Mouse (Mus musculus) retina, postnatal 1 day (tissue): ENCODE data around the gene Acot8.

Source experiments
- DNase-seq: peaks from one replicate; pipeline ENCODE4 v3.0.0-alpha.2; 2012

Gene Acot8

DNA sequence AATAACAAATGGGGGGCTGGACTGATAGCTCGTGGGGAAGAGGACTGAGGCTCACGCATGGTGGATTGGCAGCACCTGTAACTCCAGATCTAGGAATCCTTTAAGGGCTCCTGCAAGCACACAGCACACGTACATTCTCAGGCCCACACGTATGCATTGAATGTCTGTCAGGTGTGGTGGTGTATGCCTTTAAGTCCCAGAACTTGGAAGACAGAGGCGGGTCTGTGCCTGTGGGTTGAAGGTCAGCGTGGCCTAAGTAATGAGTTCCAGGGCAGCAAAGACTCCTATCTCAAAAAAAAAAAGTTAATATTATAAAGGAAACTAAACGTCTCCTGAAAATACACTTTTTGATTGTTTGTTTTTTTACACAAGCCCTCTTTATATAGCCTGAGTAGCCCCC lies 1.9 kb upstream of the Acot8 start:
- no peak for DNase-seq

DNA sequence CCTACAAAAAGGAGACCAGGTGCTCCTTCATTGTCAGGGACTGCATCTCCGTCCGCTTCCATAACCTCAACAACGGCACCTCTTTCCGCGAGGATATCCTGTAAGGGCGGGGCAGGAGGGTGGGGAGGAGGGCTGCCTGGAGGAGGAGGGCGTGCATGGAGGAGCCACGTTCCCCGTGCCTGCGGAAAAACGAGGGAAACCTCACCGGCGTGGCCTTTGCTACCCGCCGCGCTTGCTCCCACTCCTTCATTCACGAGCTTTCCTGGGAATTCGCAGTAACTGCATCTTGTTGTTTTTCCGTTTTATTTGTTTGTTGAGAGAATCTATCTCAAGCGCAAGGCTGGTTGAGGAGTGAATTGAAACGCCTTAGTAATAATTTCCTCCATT lies 643 bp upstream of the Acot8 start:
- no peak for DNase-seq

DNA sequence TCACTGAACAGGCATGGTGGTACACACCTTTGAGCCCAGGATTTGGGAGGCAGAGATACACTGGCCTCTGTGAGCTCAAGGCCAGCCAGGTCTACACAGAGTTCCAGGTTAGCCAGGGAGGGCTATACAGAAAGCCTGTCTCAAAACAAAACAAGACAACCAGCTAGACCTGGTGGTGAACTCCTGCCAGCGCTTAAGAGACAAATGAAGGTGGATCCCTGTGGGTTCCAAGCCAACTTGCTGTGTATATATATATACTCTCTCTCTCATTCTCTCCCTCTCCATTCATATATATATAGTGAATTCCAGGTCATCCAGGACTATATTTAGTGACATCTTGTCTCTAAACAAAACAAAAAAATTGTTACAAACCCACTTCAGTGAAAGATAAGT lies 765 bp downstream of the Acot8 start:
- no peak for DNase-seq

DNA sequence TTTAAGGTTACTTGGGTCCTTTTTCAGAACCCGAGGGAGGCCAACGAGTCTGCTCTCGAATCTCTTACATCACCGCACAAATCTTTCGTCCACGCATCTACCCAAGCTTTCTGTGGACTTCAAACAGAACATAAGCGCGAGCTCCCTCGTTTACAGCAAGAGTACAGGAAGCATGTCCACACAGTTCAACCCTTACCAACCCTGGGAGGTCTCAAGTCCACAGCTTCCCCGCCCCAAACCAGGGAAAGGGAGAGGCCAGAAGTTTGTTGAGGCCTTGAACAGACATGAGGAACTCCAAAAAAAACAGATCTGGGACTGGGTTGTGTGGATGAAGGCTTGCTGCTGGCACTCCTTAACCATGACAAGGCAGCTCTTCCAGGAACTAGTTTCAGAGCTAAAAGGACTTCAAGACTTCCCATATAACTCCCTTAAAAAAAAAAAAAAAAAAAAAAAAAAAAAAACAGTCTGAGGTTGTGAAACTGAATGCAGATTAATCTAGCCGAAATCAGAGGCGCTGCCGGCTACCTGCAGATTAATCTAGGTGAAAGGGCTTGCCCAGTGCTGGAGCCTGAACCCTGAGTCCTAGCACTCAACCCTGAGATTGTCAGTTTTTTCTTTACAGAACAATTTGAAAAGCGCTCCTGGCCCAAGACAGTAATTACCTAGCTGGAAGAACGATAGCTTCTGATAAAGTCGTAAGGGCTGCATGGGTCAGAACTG lies 1.3 kb downstream of the Acot8 start:
- no peak for DNase-seq

GRCm38 (mm10) chr2:164800252-164801004 lies 4.3 kb downstream of the Acot8 start:
- DNase-seq = no peak

GRCm38 (mm10) chr2:164798554-164798953 lies 6.1 kb downstream of the Acot8 start:
- DNase-seq = peak; percentile 35

GRCm38 (mm10) chr2:164795868-164796267 lies 8.8 kb downstream of the Acot8 start:
- DNase-seq = no peak

DNA sequence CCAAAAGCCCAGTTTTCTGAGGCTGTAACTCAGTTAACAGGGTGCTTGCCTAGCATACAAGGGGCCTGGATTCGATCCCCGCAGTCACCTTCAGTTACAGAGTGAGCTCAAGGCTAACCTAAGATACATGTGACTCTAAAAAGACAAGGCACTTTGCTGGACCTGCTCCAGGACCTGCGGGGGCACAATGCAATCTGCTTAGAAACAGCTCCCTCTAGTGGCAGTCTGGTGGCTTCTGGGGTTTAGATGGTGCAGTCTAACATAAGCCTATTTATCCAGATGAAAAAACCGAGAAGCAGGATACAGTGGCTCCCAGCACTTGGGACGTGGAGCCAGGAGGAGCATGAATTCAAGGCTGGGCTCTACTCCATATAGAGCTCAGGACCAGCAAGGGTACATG lies 10.4 kb downstream of the Acot8 start:
- DNase-seq = peak; percentile 93

DNA sequence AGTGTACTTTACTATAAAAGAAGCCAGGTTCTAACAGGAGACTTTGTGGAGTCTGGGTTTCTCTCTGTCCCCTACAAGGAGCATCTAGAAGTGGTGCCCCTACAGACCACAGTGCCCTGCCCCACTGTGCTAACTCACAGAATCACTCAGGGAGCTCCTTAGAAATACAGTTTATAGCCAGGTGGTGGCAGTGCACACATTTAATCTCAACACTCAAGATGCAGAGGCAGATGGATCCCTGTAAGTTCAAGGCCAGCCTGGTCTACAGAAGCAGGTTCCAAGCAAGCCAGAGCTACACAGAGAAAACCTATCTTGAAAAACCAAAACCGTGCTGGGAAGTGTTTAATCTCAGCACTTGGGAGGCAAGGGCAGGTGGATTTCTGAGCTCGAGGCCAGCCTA lies 10.9 kb downstream of the Acot8 start:
- peak; percentile 40 for DNase-seq

DNA sequence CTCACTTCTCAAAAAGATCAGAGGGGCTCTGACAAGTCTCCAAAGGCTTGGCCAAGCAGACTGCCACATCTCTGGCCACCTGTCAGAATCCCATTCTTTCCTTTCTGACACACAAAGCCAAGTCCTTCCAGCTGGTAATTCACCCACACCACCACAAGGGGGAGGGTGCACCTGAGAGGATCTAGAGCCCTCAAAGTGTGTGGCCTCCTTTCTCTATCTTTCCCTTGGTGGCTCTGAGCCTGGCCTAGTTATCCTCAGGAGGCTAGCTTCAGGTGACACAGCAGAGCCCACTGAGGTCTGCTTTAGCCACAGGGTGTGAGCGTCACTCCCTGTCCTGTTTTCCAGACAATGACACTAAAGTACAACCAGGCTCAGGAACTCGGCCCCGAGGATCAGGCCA lies 11.4 kb downstream of the Acot8 start:
- DNase-seq = peak; percentile 74

- no peak for DNase-seq
Measured at GRCm38 (mm10) chr2:164792400-164793190, 12.1 kb downstream of the Acot8 start.

DNA sequence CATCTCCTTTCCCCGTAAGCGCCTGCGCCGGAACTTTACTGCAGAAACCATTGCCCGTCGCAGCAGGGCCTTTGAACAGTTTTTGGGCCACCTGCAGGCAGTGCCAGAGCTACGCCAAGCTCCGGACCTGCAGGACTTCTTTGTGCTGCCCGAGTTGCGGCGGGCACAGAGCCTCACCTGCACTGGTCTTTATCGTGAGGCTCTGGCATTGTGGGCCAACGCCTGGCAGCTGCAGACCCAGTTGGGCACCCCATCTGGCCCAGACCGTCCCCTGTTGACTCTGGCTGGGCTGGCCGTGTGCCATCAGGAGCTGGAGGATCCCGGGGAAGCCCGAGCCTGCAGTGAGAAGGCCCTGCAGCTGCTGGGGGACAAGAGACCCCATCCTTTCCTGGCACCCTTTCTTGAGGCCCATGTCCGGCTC lies 12.8 kb downstream of the Acot8 start:
- DNase-seq = no peak

DNA sequence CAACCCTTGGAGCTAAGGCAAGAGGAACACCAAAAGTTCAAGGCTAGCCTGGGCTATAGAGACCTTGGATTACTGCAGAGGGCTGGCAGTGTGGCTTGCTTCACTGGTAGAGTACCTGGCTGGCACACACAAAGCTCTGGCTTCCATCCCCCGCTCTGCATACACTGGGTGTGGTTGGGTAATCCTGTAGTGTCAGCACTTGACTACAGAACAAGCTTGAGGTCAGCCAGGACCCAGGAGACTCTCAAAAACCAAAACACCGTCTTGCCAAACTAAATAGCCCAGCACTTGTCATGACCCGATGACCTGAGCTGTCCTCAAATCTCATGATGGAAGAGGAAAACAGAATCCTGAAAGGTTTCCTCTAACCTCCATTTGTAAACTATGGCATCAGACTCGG lies 14.2 kb downstream of the Acot8 start:
- DNase-seq = no peak

DNA sequence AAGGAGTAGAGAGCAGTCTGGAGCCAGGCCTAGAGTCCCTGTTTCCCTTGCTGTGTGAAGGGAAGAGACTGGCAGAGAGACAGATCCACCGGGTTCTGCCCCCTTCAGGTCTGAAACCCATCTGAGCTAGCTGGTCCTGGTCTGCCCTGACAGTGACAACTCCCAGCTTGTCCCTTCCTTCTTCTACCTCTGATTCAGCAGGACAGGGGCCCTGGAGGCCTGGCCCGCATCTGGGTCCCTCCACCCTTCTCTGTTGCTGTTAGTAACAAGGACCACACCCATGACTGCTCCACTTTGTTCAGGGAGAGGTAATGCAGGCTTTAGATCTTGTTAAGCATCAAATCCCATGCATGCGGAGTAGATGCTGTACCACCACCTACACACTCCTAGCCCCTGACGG lies 16.3 kb downstream of the Acot8 start:
- DNase-seq = no peak

DNA sequence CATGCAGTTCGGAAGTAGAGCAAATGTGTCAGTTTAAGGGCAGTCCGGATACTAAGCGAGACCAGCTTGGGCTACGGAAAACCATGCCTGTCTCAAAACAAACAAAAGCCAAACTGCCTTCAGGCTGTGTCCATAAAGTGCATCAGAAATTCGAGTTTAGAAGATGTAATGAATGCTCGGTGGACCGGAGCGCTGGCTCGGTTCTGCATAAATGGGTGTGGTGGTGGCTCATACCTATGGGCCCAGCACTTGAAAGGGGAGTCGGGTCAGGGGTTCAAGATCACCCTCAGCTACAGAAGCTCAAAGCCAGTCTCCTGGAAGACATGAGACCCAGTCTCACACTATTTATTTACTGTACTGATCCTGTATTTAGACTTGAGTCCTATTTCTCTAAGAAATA lies 16.9 kb downstream of the Acot8 start:
- DNase-seq = peak; percentile 41

- no peak for DNase-seq
Measured at GRCm38 (mm10) chr2:164787032-164787431, 17.6 kb downstream of the Acot8 start.

GRCm38 (mm10) chr2:164786388-164786885 lies 18.2 kb downstream of the Acot8 start:
- peak; percentile 51 for DNase-seq

DNA sequence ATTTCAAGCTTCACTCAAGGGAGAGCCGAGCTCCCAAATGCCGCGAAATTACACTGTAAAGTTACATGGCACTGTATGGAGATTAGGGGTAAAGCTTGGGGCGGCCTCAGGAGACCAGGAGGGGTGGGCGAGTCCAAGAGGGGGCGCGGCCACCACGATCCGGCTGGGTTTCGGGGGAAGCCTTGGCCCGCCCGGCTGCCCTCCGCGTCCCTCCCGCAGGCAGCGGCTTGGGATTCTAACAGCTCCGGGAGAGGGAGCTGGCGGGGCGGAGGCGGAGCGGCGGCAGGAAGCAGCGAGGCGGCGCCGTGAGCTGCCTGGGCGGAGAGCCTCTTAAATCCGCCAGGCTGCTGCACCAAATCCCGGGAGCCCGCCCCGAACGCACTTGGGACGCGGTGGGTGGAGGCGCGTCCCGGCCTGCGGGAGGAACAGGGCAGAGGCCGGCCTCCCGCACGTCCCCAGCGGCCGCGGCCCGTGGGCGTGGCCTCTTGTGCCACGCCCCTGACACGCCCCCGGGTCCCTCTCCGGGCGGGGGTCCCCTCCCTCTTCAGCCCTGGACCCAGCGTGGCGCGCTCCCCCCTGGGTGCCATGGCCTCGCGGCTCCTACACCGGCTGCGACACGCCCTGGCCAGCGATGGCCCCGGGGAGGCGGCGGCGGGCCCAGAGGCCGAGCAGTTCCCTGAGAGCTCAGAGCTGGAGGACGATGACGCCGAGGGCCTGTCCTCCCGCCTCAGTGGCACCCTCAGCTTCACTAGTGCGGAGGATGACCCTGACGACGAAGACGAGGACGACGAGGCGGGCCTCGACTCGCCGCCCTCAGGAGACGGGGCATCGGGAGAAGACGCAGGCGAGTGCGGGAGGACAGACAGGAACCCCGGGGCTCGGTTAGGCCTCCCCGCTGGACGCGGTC lies 18.9 kb downstream of the Acot8 start, which contains the start of gene Snx21:
Gene Snx21, plus strand, starts transcription at position 343 of the 907 bp plus-strand sequence.
- DNase-seq = peak; percentile 93

DNA sequence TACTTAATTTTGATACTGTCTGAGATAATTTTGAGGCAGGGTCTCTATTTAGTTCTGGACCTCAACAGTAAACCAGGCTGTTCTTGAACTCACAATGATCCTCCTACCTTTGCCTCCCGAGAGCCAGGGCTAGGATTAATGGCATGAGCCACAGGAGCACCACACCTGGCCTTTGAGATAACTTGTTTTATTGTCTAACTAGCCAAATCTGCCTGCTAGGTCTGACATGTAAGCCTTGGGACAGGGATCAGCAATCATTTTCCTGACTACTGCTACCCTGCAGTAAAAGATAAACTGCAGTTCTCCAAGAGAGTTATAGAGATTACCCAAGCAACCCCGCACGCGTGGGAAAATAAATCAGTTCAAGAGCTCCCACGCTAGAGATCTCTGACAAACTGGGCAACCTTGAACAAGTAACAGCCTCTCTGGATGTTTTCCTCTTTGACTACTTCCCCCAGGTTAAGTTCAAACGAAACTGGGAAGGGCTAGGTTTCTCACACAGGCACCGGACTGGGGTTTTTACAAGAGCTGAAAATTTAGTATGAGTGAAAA lies 19.7 kb downstream of the Acot8 start:
- DNase-seq = no peak

DNA sequence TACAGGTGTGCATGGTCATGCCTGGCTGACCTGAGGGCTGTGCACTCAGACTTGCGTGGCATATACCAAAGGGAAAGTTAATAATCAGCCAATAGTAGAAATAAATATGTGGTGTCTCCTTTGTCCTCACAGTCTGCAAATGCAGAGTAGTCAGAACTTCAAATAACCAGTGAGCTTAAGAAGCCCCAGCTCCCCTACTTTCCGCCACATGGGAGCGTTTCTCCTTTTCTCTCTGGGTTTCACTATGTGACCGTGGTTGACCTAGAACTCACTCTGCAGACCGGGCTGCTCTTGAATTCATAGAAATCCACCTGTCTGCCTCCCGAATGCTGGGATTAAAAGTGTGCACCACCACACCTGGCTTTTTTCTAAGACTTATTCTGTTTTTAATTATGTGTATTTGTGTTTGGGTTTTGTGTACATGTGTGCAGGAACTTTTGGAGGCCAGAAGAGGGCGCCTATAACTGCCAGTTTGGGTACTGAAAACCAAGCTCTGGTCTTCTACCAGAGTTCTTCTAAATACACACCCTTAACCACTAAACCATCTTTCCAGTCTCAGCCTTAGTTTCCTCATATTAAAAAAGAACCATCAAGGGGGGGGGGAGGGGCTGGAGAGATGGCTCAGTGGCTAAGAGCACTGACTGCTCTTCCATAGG lies 20.6 kb downstream of the Acot8 start:
- peak; percentile 48 for DNase-seq

GRCm38 (mm10) chr2:164781876-164782275 lies 22.8 kb downstream of the Acot8 start:
- DNase-seq = no peak
